Mouse (Mus musculus): ENCODE measurements around the gene Oaf. TPM values are rescaled to one million over a fixed set of nuclear protein-coding genes. Genes with fewer than 3 reads are reported as not detected.
A peak's percentile ranks its signal among the peaks of the same experiment; 100 is the strongest.

Gene Oaf
- polyA plus RNA-seq (2016; fragmentation: Nextera tagmentation; extraction: Ambion mirVana), result 18.3 and 30.9 TPM in 2 replicates

DNA sequence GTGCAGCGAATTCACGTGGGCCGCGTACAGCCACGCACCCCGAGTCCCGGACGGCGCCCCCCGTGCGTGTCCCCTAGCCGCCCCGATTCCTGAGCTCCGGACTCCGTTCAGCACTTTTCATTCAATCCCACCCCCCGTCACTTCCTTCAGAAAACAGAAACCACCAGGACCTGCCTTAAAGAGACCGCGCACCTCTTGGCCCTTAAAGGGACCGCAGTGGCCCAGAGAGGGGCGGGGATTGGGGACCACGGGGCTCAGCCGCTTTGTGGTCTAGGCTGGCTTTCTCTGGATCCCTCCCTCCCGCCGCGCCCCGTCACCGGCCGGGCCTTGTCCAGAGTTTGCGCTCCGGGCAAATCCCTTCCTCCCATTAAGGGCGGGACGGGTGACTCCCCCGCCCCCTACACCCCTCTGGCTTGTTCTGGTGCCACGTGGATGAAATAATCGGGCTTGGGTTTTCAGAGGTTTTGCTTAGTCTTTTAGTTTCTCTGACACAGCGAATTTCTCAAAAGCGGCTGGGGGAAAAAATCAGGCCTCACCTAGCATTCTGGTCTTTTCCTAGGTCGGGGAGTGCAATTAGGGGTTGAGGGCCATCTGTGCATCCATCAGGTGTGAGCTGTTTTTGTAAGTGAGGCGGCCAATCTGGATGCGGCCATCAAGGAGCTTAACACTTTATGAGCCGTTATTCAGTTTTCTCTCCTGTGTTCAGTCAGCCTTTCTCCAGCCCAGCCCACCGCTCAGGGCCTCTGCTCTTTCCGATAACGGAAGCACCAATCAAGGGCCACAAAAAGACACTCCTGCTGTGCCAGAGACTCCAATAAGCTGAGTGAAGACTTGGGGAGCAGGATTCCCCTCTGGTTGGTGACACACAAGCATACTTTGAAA lies at the start of gene Oaf:
Gene Oaf, minus strand, starts transcription at position 200 of the 882 bp plus-strand sequence.
- peak; percentile 89 for ATAC-seq (ENCODE audit: low FRiP score, low read depth)
- WGBS, result 1% methylated on average over 41 of the region's 44 CpGs
- peak within 1 kb of the TSS; percentile 63 for H3K9ac ChIP-seq (replicated peaks)
- 0 out of 2 replicates have a peak within 1 kb of the TSS, but pooled peaks have one; percentile 17 for H3K27ac ChIP-seq (replicated peaks)
- no peaks in the 10 kb centered on the region for H3K36me3 ChIP-seq
- H3K9me3 ChIP-seq, result no peaks in the 10 kb centered on the region
- H3K27me3 ChIP-seq, result peaks cover 56% of the 10 kb centered on the region
- H3K4me3 ChIP-seq, result peak within 1 kb of the TSS; percentile 62
- peaks cover 29% of the 10 kb centered on the region for H3K4me1 ChIP-seq
- H3K4me2 ChIP-seq (replicated peaks), result peak within 1 kb of the TSS; percentile 83

DNA sequence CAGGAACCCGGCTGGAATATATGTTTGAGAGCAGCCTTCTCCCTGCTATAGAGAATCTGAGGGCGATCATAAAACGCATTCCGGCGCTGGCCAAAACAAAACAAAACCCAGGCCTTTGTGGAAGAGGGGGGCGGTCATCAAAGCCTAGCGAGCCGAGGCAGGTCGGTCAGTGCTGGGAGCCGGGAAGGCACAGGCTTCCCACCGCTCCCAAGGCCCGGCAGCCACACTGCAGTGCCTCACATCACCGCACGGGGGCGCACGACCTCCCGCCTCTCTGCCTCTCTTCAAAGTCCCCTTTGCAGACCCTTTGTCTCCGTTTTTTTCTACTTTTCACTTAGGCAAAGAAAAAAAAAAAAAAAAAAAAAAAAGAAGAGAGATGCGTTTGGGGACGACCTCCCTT lies 47.2 kb upstream of the Oaf start:
- peak; percentile 62; the same call in 1 of the 2 replicates for ATAC-seq (ENCODE audit: low FRiP score, low read depth)
- 2% methylated on average over 20 of the region's 20 CpGs for WGBS

DNA sequence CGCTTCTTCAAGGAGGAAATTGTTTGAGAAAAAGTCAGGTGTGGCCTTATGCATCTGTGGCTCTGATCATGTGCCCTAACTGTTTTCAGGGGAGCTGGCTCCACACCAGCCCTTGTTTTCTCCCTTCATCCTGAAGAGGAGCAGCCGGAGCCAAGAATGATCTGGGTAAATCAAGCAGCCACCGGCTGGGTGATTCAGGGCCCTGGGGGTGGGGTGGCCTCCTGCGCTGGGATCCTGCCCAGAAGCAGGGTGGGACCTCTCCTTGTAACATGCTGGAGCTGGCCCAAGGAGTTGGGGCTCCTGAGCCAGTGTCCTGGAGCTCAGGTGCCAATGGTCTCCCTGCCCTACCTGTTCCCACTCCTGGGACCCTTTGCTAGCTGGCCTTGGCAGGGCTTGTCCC lies 45.6 kb upstream of the Oaf start:
- 85% methylated on average over 4 of the region's 4 CpGs for WGBS
- H3K4me2 ChIP-seq (replicated peaks), result no peak overlapping the region
- H3K4me1 ChIP-seq, result peaks cover 10% of the 10 kb centered on the region; the same call in 1 of the 2 replicates
- H3K36me3 ChIP-seq, result no peaks in the 10 kb centered on the region
- H3K27me3 ChIP-seq, result peaks cover 48% of the 10 kb centered on the region
- no peak overlapping the region for H3K27ac ChIP-seq (replicated peaks)
- H3K4me3 ChIP-seq, result no peak overlapping the region
- no peaks in the 10 kb centered on the region for H3K9me3 ChIP-seq
- no peak for ATAC-seq (ENCODE audit: low FRiP score, low read depth)
- no peak overlapping the region for H3K9ac ChIP-seq (replicated peaks)

More for the DNA sequence above, 47.2 kb upstream of the Oaf start:
- peak overlapping the region; percentile 43 for H3K4me2 ChIP-seq (replicated peaks)
- H3K36me3 ChIP-seq, result no peaks in the 10 kb centered on the region
- H3K4me3 ChIP-seq, result no peak overlapping the region
- H3K27ac ChIP-seq (replicated peaks), result no peak overlapping the region
- no peaks in the 10 kb centered on the region for H3K9me3 ChIP-seq
- H3K27me3 ChIP-seq, result peaks cover 44% of the 10 kb centered on the region
- H3K4me1 ChIP-seq, result 0 out of 2 replicates have a peak, but pooled peaks cover 6% of the 10 kb centered on the region
- peak overlapping the region; percentile 43 for H3K9ac ChIP-seq (replicated peaks)

DNA sequence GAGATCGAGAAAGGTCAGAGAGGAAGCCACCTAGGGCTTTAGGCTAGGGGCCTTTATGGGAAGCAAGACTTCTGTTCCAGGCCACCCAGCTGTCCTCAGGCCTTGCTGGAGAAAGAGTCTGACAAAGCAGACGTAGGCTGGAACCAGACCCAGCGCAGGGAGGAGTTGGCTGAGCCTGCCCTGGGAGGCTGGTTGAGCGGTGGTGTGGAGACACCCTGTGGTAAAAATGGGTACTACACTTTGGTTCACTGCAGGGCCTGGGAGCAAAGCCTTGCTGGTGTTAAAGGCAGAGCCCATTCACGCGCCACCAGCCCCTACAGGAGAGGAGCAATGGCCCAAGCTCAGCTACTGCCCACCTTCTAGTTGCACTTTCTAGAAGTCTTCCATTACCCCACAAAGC lies 44.6 kb upstream of the Oaf start:
- Histone ChIP-seq H3K27me3 (peaks cover 47% of the 10 kb centered on the region), H3K4me2 (replicated peaks) (no peak overlapping the region), H3K9ac (replicated peaks) (no peak overlapping the region), H3K36me3 (no peaks in the 10 kb centered on the region), H3K4me1 (peaks cover 10% of the 10 kb centered on the region; the same call in 1 of the 2 replicates), H3K4me3 (no peak overlapping the region), H3K9me3 (no peaks in the 10 kb centered on the region), H3K27ac (replicated peaks) (no peak overlapping the region)
- WGBS, result 4% methylated on average over 6 of the region's 6 CpGs
- peak; percentile 80 for ATAC-seq (ENCODE audit: low FRiP score, low read depth)

DNA sequence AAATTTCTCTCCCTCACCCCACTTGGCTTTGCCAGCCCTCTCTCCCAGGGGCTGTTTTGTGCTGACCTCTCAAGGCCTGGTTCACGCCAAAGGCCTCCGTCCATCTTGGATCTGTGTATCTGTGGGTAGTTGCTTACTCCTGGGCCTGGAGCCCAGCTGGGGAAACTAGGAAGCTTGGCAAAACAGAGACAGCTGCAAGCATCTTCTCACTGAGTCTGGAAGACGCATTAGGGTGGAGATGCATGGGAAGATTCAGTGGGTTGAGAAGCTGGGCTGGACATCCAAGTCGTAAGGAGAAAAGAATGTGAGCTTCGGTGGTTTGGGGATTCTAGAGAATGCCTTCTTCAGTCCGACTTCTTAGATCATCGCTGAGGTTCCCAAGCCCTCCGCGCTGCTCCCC lies 34.0 kb upstream of the Oaf start:
- Histone ChIP-seq H3K27ac (replicated peaks) (no peak overlapping the region), H3K4me3 (no peak overlapping the region), H3K4me2 (replicated peaks) (no peak overlapping the region), H3K9ac (replicated peaks) (no peak overlapping the region), H3K36me3 (no peaks in the 10 kb centered on the region), H3K27me3 (peaks cover 62% of the 10 kb centered on the region), H3K9me3 (no peaks in the 10 kb centered on the region), H3K4me1 (peaks cover 35% of the 10 kb centered on the region)
- no peak for ATAC-seq (ENCODE audit: low FRiP score, low read depth)
- WGBS, result 87% methylated on average over 9 of the region's 9 CpGs

DNA sequence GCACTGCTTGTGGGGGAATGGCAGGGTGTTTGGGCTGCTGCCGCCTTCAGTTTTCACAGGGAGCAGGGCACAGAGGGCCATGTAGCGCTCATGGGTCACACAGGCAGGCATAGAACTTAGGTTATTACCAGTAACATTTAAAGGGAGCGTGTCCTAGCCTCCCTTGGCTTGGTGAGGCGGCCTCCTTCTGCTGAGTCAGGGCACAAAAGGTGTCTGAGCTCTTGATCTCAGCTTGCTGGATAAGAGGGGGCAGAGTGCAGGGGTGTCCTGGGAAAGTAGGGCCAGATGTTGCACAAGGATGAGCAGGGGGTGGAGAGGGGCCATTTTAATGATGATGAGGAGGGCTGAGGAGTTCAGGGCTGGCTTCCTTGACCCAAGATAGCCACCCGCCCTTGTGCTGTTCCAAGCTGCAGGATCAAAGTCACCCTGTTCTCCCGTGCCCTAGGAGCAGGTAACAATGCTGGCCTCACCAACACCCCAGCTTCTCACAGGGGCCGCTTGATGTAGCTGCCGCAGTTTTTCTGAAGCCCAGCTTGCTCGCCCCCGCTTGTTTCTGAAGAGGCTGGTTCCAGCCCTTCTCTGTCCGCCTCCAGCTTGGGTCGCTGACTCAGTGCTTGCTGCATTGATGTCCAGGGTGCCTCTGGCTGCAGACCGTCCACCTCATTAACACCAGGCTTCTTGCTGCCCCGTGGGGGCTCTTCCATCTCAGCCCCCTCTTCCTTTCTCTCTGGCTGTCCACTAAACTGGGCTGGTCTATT lies 32.2 kb upstream of the Oaf start:
- no peak for ATAC-seq (ENCODE audit: low FRiP score, low read depth)
- WGBS, result 38% methylated on average over 14 of the region's 14 CpGs
- H3K4me2 ChIP-seq (replicated peaks), result no peak overlapping the region
- H3K9me3 ChIP-seq, result no peaks in the 10 kb centered on the region
- peaks cover 36% of the 10 kb centered on the region for H3K4me1 ChIP-seq
- H3K27me3 ChIP-seq, result peaks cover 65% of the 10 kb centered on the region
- H3K9ac ChIP-seq (replicated peaks), result no peak overlapping the region
- H3K36me3 ChIP-seq, result no peaks in the 10 kb centered on the region
- H3K27ac ChIP-seq (replicated peaks), result no peak overlapping the region
- no peak overlapping the region for H3K4me3 ChIP-seq

DNA sequence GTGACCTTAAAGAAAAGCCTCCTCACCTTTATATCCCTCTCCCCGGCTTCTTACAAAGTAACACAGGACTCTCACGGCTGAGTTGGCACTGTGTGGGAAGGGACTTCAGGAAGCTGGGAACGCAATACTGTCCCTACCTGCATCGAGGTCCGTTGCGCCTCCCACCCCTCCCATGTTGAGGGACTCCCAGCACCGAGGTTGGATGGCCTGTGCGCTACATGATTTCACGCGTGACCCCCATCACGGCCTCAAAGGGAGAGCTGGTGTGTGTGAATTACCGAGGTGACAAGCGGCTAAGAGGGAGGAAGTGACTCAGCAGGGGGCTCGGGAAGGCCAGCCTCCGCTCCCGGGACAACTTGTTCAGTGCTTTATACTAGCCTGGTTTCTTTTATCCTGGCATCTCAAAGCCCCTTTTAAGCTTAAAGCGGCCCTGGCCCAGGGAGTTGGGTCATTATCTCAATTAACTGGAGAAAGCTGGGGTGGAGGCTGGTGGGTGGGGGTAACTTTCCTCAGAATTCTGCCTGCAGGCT lies 31.1 kb upstream of the Oaf start:
- Histone ChIP-seq H3K9ac (replicated peaks) (no peak overlapping the region), H3K9me3 (no peaks in the 10 kb centered on the region), H3K4me3 (peak overlapping the region; percentile 19), H3K4me2 (replicated peaks) (peak overlapping the region; percentile 46), H3K27ac (replicated peaks) (no peak overlapping the region), H3K4me1 (peaks cover 36% of the 10 kb centered on the region), H3K36me3 (no peaks in the 10 kb centered on the region), H3K27me3 (peaks cover 60% of the 10 kb centered on the region)
- WGBS, result 2% methylated on average over 17 of the region's 17 CpGs
- no peak for ATAC-seq (ENCODE audit: low FRiP score, low read depth)

DNA sequence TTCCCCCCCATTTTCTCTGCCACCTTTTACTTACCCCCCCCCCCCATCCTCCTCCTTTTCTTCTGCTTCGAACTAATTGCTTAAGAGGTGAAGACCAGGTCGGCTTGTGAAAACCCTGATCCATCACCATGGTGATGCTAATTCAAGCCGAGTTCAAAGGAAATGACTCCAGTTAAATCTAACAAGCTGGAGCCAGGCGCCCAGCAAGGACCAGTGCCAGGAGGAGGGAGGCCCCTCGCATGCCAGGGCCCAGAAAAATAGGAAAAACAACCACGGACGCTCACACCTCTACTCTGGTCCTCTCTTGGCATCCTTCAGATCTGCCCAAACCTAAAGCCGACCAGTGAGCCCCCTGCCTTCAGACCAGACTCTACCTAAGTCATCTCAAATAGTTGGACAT lies 29.5 kb upstream of the Oaf start:
- Histone ChIP-seq H3K27ac (replicated peaks) (no peak overlapping the region), H3K36me3 (no peaks in the 10 kb centered on the region), H3K9me3 (no peaks in the 10 kb centered on the region), H3K4me1 (peaks cover 37% of the 10 kb centered on the region), H3K27me3 (peaks cover 59% of the 10 kb centered on the region), H3K9ac (replicated peaks) (no peak overlapping the region), H3K4me3 (no peak overlapping the region), H3K4me2 (replicated peaks) (no peak overlapping the region)
- under 1% methylated on average over 8 of the region's 8 CpGs for WGBS
- ATAC-seq (ENCODE audit: low FRiP score, low read depth), result no peak

DNA sequence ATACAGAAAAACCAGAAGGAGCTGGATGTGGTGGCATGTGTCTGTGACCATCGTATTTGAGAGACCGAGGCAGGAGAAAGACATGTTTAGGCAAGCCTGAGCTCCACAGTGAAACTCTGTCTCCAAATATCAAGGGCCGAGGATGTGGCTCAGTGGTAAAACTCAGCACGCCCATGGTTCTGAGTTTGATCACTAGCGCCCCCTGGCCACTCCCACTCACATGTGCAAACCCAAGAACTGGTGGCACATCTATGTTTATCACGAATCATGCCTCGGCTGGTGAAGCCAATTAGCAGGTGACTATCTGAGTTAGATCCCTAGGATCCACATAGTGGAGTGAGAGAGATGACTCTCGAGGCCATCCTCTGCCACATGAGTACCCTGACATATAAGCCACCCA lies 27.6 kb upstream of the Oaf start:
- Histone ChIP-seq H3K27me3 (peaks cover 47% of the 10 kb centered on the region), H3K9ac (replicated peaks) (no peak overlapping the region), H3K4me2 (replicated peaks) (no peak overlapping the region), H3K4me3 (no peak overlapping the region), H3K9me3 (no peaks in the 10 kb centered on the region), H3K36me3 (no peaks in the 10 kb centered on the region), H3K27ac (replicated peaks) (no peak overlapping the region), H3K4me1 (peaks cover 44% of the 10 kb centered on the region)
- whole genome bisulfite sequencing, result 76% methylated on average over 8 of the region's 8 CpGs
- ATAC-seq (ENCODE audit: low FRiP score, low read depth), result no peak

DNA sequence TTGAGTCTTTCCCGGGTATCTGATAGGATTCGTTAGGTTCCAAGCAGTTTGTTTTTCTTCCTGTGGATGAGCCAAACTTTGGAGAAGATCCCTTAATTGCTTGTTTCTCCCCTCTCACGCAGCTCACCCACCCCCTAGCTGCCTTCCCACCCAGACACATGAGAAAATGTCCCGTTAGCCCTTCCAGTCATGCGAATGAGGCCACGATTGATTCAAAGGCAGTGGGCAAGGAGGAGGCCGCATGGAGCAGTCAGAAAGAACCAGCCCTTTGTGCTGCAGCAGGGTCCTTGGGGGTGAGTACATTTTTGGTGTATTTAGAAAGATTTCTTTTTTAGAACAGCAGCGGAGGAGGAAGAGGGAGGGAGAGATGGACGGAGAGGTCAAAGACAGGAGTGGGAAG lies 25.5 kb upstream of the Oaf start:
- 57% methylated on average over 9 of the region's 9 CpGs for WGBS
- no peak overlapping the region for H3K4me2 ChIP-seq (replicated peaks)
- H3K36me3 ChIP-seq, result no peaks in the 10 kb centered on the region
- H3K9ac ChIP-seq (replicated peaks), result no peak overlapping the region
- ATAC-seq (ENCODE audit: low FRiP score, low read depth), result no peak
- no peak overlapping the region for H3K4me3 ChIP-seq
- H3K27me3 ChIP-seq, result peaks cover 26% of the 10 kb centered on the region
- H3K9me3 ChIP-seq, result no peaks in the 10 kb centered on the region
- no peak overlapping the region for H3K27ac ChIP-seq (replicated peaks)
- peaks cover 23% of the 10 kb centered on the region for H3K4me1 ChIP-seq

DNA sequence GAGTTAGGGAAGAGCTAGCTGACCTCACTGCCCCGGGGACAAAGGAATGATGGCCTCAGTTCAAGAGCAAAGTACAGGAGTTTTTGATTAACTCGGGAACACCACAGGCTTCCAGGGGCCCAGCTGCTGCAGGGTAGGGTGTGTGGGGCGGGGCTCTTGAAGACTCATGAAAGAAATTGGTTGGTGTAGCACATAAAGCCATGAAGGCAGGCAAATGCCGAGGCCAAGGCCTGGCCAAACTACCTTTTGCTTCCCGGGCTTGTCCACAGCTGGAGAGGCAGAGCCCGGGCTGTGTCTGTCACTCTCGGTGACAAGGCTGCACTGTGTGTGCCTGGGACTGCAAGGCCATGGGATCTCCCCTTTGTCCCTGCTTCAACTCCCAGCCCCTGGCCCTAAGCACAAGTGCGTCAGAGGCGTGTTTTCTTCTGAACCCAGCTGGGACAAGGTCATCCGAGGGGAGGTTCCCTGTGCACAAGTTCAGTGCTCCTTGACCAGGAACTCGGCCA lies 24.3 kb upstream of the Oaf start:
- no peak for ATAC-seq (ENCODE audit: low FRiP score, low read depth)
- H3K9ac ChIP-seq (replicated peaks), result no peak overlapping the region
- no peaks in the 10 kb centered on the region for H3K36me3 ChIP-seq
- WGBS, result 18% methylated on average over 11 of the region's 11 CpGs
- no peak overlapping the region for H3K4me2 ChIP-seq (replicated peaks)
- no peak overlapping the region for H3K4me3 ChIP-seq
- H3K27ac ChIP-seq (replicated peaks), result no peak overlapping the region
- peaks cover 14% of the 10 kb centered on the region for H3K27me3 ChIP-seq
- H3K9me3 ChIP-seq, result no peaks in the 10 kb centered on the region
- peaks cover 11% of the 10 kb centered on the region for H3K4me1 ChIP-seq

Measured in midbrain, embryonic 12.5 days (tissue).